Mouse (Mus musculus): ENCODE results near the gene Thrsp.

- TF ChIP-seq POLR2A (IDR thresholded peaks at IDR 0.05; ENCODE audit: borderline replicate concordance, control insufficient read depth, low read depth, low read length) (no peak), CTCF (IDR thresholded peaks at IDR 0.05; ENCODE audit: control insufficient read depth, insufficient read depth, low read length) (no peak)
These were observed 28.8 kb upstream of the Thrsp start for GRCm38 (mm10) chr7:97446171-97446925.
